Mouse (Mus musculus) ES-Bruce4 (cell line): ENCODE data around the gene Armc8. TPM values are rescaled to one million over a fixed set of nuclear protein-coding genes. Genes with fewer than 3 reads are reported as not detected.

Experiments used
- H3K27ac ChIP-seq: 2 replicates; pipeline ENCODE4 v1.5.1; 2012; ENCODE audit warnings: low read length, inconsistent platforms; ENCODE audit not compliant: insufficient read depth
- H3K27me3 ChIP-seq: 2 replicates; pipeline ENCODE4 v1.6.1; 2012; ENCODE audit warnings: mild to moderate bottlenecking, low read length, inconsistent platforms; ENCODE audit not compliant: control insufficient read depth, poor library complexity, insufficient read depth, severe bottlenecking
- H3K36me3 ChIP-seq: 2 replicates; pipeline ENCODE4 v1.6.1; 2012; ENCODE audit warnings: inconsistent platforms, mild to moderate bottlenecking, low read length, moderate library complexity; ENCODE audit not compliant: control insufficient read depth, poor library complexity, insufficient read depth, severe bottlenecking
- H3K4me1 ChIP-seq: one replicate; pipeline ENCODE4 v1.8.1; 2011; ENCODE audit warnings: low read length; ENCODE audit not compliant: control insufficient read depth, insufficient read depth
- H3K4me3 ChIP-seq: 2 replicates; pipeline ENCODE4 v1.5.1; 2011; ENCODE audit warnings: low read depth, mild to moderate bottlenecking, low read length
- H3K9ac ChIP-seq: 2 replicates; pipeline ENCODE4 v1.6.1; 2012; ENCODE audit warnings: low read depth, mild to moderate bottlenecking, inconsistent platforms; ENCODE audit not compliant: poor library complexity, severe bottlenecking
- H3K9me3 ChIP-seq: replicated peaks from 2 replicates; pipeline ENCODE4 v1.6.1; 2012; ENCODE audit warnings: mild to moderate bottlenecking, low read length, inconsistent platforms; ENCODE audit not compliant: control insufficient read depth, poor library complexity, insufficient read depth, severe bottlenecking
- CTCF ChIP-seq: IDR thresholded peaks from one replicate; pipeline ENCODE4 v1.8.1; 2011; ENCODE audit warnings: low read depth, low read length
- EP300 ChIP-seq: IDR thresholded peaks from 2 replicates; pipeline ENCODE4 v1.6.1; 2011; ENCODE audit warnings: low read depth, low read length; ENCODE audit not compliant: insufficient read depth
- POLR2A ChIP-seq: IDR thresholded peaks from one replicate; pipeline ENCODE4 v1.8.1; 2011; ENCODE audit warnings: low read length; ENCODE audit not compliant: insufficient read depth
- polyA plus RNA-seq: library from polyadenylated mRNA; stranded (reverse); fragments of >200 nt; gene quantifications from 2 replicates; pipeline ENCODE4 v1.2.4, GENCODE M21; 2011; ENCODE audit warnings: low read depth; ENCODE audit not compliant: missing spikeins, insufficient read depth, insufficient read length

The Armc8 gene
- polyA plus RNA-seq, 1 experiment = 48.2 TPM

- H3K27ac ChIP-seq = no peak overlapping the region
- no peaks in the 10 kb centered on the region for H3K4me1 ChIP-seq
- no peak overlapping the region for H3K4me3 ChIP-seq
- H3K27me3 ChIP-seq = no peaks in the 10 kb centered on the region
- H3K36me3 ChIP-seq = no peaks in the 10 kb centered on the region
- no peak overlapping the region for H3K9ac ChIP-seq
- no peaks in the 10 kb centered on the region for H3K9me3 ChIP-seq
- TF ChIP-seq CTCF (no peak), EP300 (no peak), POLR2A (no peak)
Observed at GRCm38 (mm10) chr9:99447323-99447722, 121.4 kb downstream of the Armc8 start.

- TF ChIP-seq CTCF (no peak), EP300 (no peak), POLR2A (no peak)
- Histone ChIP-seq H3K36me3 (no peaks in the 10 kb centered on the region), H3K27me3 (no peaks in the 10 kb centered on the region), H3K9ac (no peak overlapping the region), H3K4me3 (no peak overlapping the region), H3K9me3 (no peaks in the 10 kb centered on the region), H3K4me1 (no peaks in the 10 kb centered on the region), H3K27ac (no peak overlapping the region)
Observed at GRCm38 (mm10) chr9:99446259-99446658, 122.4 kb downstream of the Armc8 start.

GRCm38 (mm10) chr9:99444590-99445178 lies 124.0 kb downstream of the Armc8 start:
- no peak overlapping the region for H3K27ac ChIP-seq
- no peak overlapping the region for H3K4me3 ChIP-seq
- TF ChIP-seq CTCF (peak; percentile 69), EP300 (no peak)
- H3K4me1 ChIP-seq = no peaks in the 10 kb centered on the region
- no peaks in the 10 kb centered on the region for H3K27me3 ChIP-seq
- H3K9me3 ChIP-seq = no peaks in the 10 kb centered on the region
- H3K9ac ChIP-seq = no peak overlapping the region
- H3K36me3 ChIP-seq = no peaks in the 10 kb centered on the region

GRCm38 (mm10) chr9:99441647-99442433 lies 126.9 kb downstream of the Armc8 start:
- Histone ChIP-seq H3K27ac (no peak overlapping the region), H3K9me3 (no peaks in the 10 kb centered on the region), H3K4me3 (no peak overlapping the region), H3K27me3 (0 out of 2 replicates have a peak, but pooled peaks cover 1% of the 10 kb centered on the region), H3K4me1 (peaks cover 5% of the 10 kb centered on the region), H3K36me3 (no peaks in the 10 kb centered on the region), H3K9ac (no peak overlapping the region)
- no peak for TF ChIP-seq EP300
- TF ChIP-seq CTCF = no peak
- TF ChIP-seq POLR2A = no peak

GRCm38 (mm10) chr9:99440941-99441340 lies 127.8 kb downstream of the Armc8 start:
- Histone ChIP-seq H3K36me3 (no peaks in the 10 kb centered on the region), H3K9me3 (no peaks in the 10 kb centered on the region), H3K4me1 (peaks cover 5% of the 10 kb centered on the region), H3K9ac (no peak overlapping the region), H3K27me3 (0 out of 2 replicates have a peak, but pooled peaks cover 1% of the 10 kb centered on the region), H3K27ac (no peak overlapping the region), H3K4me3 (no peak overlapping the region)
- TF ChIP-seq CTCF (no peak), POLR2A (no peak), EP300 (no peak)

GRCm38 (mm10) chr9:99439064-99439463 lies 129.6 kb downstream of the Armc8 start:
- Histone ChIP-seq H3K36me3 (no peaks in the 10 kb centered on the region), H3K4me1 (peaks cover 5% of the 10 kb centered on the region), H3K27ac (no peak overlapping the region), H3K27me3 (0 out of 2 replicates have a peak, but pooled peaks cover 1% of the 10 kb centered on the region), H3K9ac (no peak overlapping the region), H3K4me3 (no peak overlapping the region), H3K9me3 (no peaks in the 10 kb centered on the region)
- no peak for TF ChIP-seq EP300
- no peak for TF ChIP-seq CTCF
